Mouse (Mus musculus): ENCODE results near the gene Wdr61.

The Wdr61 gene

GRCm38 (mm10) chr9:54673887-54674286 lies 60.4 kb downstream of the Wdr61 start:
- no peak for DNase-seq

GRCm38 (mm10) chr9:54671962-54672361 lies 62.4 kb downstream of the Wdr61 start:
- DNase-seq: no peak

DNA sequence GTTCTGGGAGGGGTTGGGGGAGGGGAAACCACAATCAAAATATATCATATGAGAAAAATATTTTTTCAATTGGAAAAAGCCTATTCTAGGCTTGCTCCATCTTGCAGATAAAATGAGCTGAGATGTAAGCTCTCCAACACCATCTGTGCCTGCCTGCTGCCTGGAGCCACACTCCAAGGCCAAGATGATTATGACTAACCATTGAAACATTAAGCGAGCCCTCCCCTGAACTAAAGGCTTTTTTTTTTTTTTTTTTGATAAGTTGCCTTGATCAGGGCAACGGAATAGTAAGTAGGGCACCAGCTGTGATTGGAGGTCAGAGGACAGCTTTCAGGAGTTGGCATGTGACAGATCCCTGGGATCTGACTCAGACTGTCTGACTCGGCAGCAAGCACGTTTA lies 65.9 kb downstream of the Wdr61 start:
- DNase-seq: no peak

DNA sequence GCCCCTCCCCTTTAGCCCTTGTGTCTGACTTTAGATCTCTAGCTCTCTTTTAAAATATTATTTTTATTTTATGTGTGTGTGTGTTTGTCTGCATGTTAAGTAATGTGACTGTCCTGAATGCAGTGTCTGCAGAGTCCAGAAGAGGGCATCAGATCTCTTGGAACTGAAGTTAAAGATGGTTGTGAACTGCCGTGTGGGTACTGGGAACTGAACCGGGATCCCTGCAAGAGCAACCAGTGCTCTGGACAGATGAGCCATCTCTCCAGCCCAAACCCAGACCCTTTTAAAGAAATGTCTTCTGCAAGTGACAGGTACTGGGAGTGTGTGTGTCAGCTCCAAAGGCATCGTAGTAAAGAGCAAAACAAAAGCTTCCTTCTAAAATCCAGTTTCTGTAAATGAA lies 68.2 kb downstream of the Wdr61 start:
- no peak for DNase-seq

All from thymus, postnatal 14 days (tissue).